Mouse (Mus musculus): ENCODE data around the gene Aldh4a1. TPM values are rescaled to one million over a fixed set of nuclear protein-coding genes. Genes with fewer than 3 reads are reported as not detected.

The Aldh4a1 gene
- polyA plus RNA-seq, 1 experiment, result 22.5 TPM

DNA sequence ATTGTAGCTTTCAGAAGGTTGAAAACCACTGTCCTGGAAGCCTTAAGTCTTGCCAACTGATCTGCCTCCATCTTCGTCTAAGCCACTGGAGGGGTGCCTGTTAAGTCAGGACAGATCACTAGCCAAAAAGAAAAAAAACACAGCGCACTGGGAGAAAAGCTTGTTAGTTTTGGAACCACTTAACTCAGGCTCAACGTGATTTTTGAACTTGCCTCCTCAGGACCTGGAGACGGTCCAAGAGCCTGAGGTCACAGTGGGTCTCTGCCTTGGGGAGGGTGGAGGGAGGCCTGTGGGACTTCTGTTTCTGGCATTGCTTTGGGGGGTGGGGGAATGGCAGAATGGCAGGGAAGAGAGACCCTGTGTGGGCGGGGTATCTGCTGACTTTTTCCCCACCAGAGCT is 8.5 kb downstream of the Aldh4a1 start:
- peaks cover 12% of the 10 kb centered on the region for H3K4me1 ChIP-seq (ENCODE audit: control insufficient read depth, insufficient read depth, low read length)
- TF ChIP-seq POLR2A (IDR thresholded peaks at IDR 0.05; ENCODE audit: borderline replicate concordance, insufficient read depth, low read length), result no peak
- TF ChIP-seq CTCF (IDR thresholded peaks at IDR 0.05; ENCODE audit: borderline replicate concordance, insufficient read depth, low read depth, low read length), result no peak
- H3K27ac ChIP-seq (ENCODE audit: insufficient read depth, low read length), result no peak overlapping the region
- WGBS, result 56% methylated on average over 5 of the region's 5 CpGs
- no peaks in the 10 kb centered on the region for H3K27me3 ChIP-seq (ENCODE audit: control insufficient read depth, insufficient read depth, low read length)
- no peak for DNase-seq
- no peak overlapping the region for H3K4me3 ChIP-seq (replicated peaks; ENCODE audit: insufficient read depth, low read depth, low read length)

DNA sequence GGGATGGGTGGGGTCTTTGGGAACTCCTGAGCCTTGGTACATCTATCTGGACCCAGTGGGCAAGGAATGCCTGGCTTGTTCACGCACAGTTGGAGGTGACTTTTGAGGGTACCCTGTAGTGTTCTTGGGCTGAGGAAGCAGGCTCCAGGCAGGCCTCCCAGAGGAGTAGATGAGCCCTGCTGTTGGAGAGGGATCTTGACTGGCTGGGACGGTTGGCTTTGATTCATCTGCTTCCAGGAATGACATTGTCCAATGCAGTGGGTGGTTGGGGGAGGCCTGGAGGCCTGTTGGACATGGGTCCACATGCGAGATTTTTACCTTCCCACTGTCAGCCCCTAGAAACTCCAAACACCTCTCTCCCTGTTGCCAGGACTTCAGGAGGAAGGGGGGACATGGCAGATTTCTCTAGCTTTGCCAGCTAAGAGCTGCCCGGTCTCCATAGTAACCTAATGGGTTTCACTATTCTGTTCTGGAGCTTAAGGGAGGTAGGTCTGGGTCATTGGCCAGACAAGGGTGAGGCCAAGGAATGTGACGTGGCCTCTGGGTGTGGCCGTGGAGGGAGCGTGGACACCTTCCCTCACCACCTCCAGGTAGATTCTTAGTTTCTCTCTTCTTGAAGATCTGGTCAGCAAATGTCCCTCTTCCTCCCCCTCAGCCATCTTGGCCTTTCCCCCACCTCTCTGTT is 9.0 kb downstream of the Aldh4a1 start:
- WGBS, result 76% methylated on average over 7 of the region's 7 CpGs
- DNase-seq, result no peak
- TF ChIP-seq CTCF (IDR thresholded peaks at IDR 0.05; ENCODE audit: borderline replicate concordance, insufficient read depth, low read depth, low read length), result no peak
- TF ChIP-seq POLR2A (IDR thresholded peaks at IDR 0.05; ENCODE audit: borderline replicate concordance, insufficient read depth, low read length), result no peak
- H3K27ac ChIP-seq (ENCODE audit: insufficient read depth, low read length), result no peak overlapping the region
- H3K27me3 ChIP-seq (ENCODE audit: control insufficient read depth, insufficient read depth, low read length), result no peaks in the 10 kb centered on the region
- H3K4me1 ChIP-seq (ENCODE audit: control insufficient read depth, insufficient read depth, low read length), result peaks cover 12% of the 10 kb centered on the region
- H3K4me3 ChIP-seq (replicated peaks; ENCODE audit: insufficient read depth, low read depth, low read length), result no peak overlapping the region

DNA sequence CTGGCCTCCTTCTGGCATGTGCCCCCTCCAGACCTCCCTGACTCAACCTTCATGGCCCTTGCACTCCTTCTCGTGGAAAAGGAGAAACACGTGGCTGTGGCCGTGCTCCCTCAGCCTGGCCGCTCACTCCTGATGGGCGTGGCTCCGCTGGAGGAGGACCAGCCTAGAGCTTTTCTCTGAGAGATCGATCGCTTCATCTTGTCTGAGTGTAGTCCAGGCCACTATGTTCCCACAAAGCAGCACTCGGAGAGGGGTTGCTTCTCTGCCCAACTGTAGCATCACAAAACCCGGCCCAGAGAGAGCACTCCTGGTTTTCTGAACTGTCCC is 9.6 kb downstream of the Aldh4a1 start:
- H3K4me1 ChIP-seq (ENCODE audit: control insufficient read depth, insufficient read depth, low read length), result peaks cover 12% of the 10 kb centered on the region

DNA sequence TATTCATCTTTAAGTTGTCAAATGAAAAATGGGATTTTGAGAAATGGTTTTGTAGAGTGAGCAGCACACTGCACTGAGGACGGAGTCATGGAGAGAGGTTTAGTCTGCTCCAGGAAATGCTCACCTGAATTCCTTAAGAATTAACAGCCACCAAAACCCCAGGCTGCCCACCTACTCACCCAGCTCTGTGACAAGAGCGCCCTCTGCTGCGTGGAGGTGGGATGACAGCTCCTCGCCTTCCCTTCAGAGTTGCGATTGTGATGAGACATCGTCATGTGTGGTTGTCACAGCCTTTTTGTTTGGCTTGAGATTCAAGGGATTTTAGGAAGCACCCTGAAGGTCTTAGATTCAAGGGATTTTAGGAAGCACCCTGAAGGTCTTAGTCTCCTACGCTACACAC is 13.7 kb downstream of the Aldh4a1 start:
- no peak overlapping the region for H3K4me3 ChIP-seq (replicated peaks; ENCODE audit: insufficient read depth, low read depth, low read length)
- 28% methylated on average over 7 of the region's 7 CpGs for WGBS
- TF ChIP-seq POLR2A (IDR thresholded peaks at IDR 0.05; ENCODE audit: borderline replicate concordance, insufficient read depth, low read length) (no peak), CTCF (IDR thresholded peaks at IDR 0.05; ENCODE audit: borderline replicate concordance, insufficient read depth, low read depth, low read length) (peak; percentile 99)
- peaks cover 7% of the 10 kb centered on the region; the same call in 1 of the 2 replicates for H3K4me1 ChIP-seq (ENCODE audit: control insufficient read depth, insufficient read depth, low read length)
- no peaks in the 10 kb centered on the region for H3K27me3 ChIP-seq (ENCODE audit: control insufficient read depth, insufficient read depth, low read length)
- H3K27ac ChIP-seq (ENCODE audit: insufficient read depth, low read length), result no peak overlapping the region
- DNase-seq, result peak; percentile 54 to 82

More for the DNA sequence above, 9.6 kb downstream of the Aldh4a1 start:
- Histone ChIP-seq H3K4me3 (replicated peaks; ENCODE audit: insufficient read depth, low read depth, low read length) (no peak overlapping the region), H3K27me3 (ENCODE audit: control insufficient read depth, insufficient read depth, low read length) (no peaks in the 10 kb centered on the region), H3K27ac (ENCODE audit: insufficient read depth, low read length) (no peak overlapping the region)
- TF ChIP-seq POLR2A (IDR thresholded peaks at IDR 0.05; ENCODE audit: borderline replicate concordance, insufficient read depth, low read length) (no peak), CTCF (IDR thresholded peaks at IDR 0.05; ENCODE audit: borderline replicate concordance, insufficient read depth, low read depth, low read length) (no peak)
- 69% methylated on average over 10 of the region's 10 CpGs for WGBS
- DNase-seq, result no peak

DNA sequence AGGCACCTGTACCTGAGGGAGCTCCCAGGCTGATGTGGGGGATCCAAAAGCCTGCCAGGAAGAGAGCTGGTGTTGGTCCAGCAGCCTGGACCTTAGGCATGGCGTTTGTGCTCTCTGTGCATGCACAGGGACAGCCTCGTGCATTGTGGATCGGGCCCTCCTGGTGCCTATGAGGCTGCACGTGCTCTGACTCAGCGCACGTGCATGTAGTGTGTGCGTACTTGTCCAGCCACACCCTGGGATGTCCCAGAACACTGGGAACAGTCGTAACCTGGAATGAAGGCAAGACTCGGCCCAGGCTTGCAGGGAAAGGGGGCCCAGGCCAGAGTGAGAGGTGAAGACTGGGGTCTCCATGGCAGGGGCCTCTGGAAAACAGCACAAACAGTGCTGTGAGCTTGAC is 15.2 kb downstream of the Aldh4a1 start:
- DNase-seq, result no peak
- 90% methylated on average over 9 of the region's 9 CpGs for WGBS
- TF ChIP-seq CTCF (IDR thresholded peaks at IDR 0.05; ENCODE audit: borderline replicate concordance, insufficient read depth, low read depth, low read length) (no peak), POLR2A (IDR thresholded peaks at IDR 0.05; ENCODE audit: borderline replicate concordance, insufficient read depth, low read length) (no peak)
- no peak overlapping the region for H3K4me3 ChIP-seq (replicated peaks; ENCODE audit: insufficient read depth, low read depth, low read length)
- H3K27ac ChIP-seq (ENCODE audit: insufficient read depth, low read length), result no peak overlapping the region
- no peaks in the 10 kb centered on the region for H3K27me3 ChIP-seq (ENCODE audit: control insufficient read depth, insufficient read depth, low read length)
- H3K4me1 ChIP-seq (ENCODE audit: control insufficient read depth, insufficient read depth, low read length), result peaks cover 7% of the 10 kb centered on the region; the same call in 1 of the 2 replicates

DNA sequence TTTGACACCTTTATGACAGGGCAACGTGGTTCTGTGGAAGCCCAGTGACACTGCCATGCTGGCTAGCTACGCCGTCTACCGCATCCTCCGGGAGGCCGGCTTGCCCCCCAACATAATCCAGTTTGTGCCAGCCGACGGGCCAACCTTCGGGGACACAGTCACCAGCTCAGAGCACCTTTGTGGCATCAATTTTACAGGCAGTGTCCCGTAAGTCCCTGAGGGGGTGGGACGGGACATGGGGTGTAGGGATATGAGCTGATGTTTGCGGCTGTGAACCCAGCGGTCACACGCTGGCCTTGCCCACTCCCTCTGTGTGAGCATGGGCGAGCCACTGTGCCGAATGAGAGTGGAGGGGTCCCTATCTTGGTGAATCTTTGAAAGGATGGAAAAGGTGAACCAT is 15.7 kb downstream of the Aldh4a1 start:
- H3K4me1 ChIP-seq (ENCODE audit: control insufficient read depth, insufficient read depth, low read length), result peaks cover 7% of the 10 kb centered on the region; the same call in 1 of the 2 replicates
- no peak overlapping the region for H3K4me3 ChIP-seq (replicated peaks; ENCODE audit: insufficient read depth, low read depth, low read length)
- TF ChIP-seq CTCF (IDR thresholded peaks at IDR 0.05; ENCODE audit: borderline replicate concordance, insufficient read depth, low read depth, low read length), result no peak
- no peak for TF ChIP-seq POLR2A (IDR thresholded peaks at IDR 0.05; ENCODE audit: borderline replicate concordance, insufficient read depth, low read length)
- H3K27ac ChIP-seq (ENCODE audit: insufficient read depth, low read length), result no peak overlapping the region
- DNase-seq, result no peak
- H3K27me3 ChIP-seq (ENCODE audit: control insufficient read depth, insufficient read depth, low read length), result no peaks in the 10 kb centered on the region
- 93% methylated on average over 16 of the region's 16 CpGs for WGBS

DNA sequence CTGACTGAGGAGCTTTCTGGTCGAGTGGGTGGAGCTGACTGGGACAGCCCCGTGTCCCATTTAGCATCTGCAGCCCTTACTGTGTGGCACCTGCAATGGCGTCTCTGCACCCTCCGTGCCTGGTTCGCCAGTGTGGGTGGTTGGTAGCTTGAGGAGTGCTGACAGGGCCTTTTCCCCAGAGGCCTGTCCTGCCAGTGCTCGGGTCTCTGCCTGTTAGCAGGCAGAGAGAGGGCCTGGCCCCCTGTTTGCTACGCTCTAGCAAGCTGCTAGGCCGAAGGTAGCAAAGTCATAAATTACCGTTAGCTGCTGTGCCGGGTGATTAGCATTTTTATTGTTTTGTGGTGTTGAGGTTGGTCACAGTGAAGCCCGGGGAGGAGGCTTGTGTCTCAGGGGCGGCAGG is 17.1 kb downstream of the Aldh4a1 start:
- TF ChIP-seq POLR2A (IDR thresholded peaks at IDR 0.05; ENCODE audit: borderline replicate concordance, insufficient read depth, low read length) (no peak), CTCF (IDR thresholded peaks at IDR 0.05; ENCODE audit: borderline replicate concordance, insufficient read depth, low read depth, low read length) (no peak)
- peaks cover 7% of the 10 kb centered on the region; the same call in 1 of the 2 replicates for H3K4me1 ChIP-seq (ENCODE audit: control insufficient read depth, insufficient read depth, low read length)
- H3K4me3 ChIP-seq (replicated peaks; ENCODE audit: insufficient read depth, low read depth, low read length), result no peak overlapping the region
- H3K27ac ChIP-seq (ENCODE audit: insufficient read depth, low read length), result no peak overlapping the region
- H3K27me3 ChIP-seq (ENCODE audit: control insufficient read depth, insufficient read depth, low read length), result no peaks in the 10 kb centered on the region
- DNase-seq, result no peak
- WGBS, result 72% methylated on average over 12 of the region's 12 CpGs

DNA sequence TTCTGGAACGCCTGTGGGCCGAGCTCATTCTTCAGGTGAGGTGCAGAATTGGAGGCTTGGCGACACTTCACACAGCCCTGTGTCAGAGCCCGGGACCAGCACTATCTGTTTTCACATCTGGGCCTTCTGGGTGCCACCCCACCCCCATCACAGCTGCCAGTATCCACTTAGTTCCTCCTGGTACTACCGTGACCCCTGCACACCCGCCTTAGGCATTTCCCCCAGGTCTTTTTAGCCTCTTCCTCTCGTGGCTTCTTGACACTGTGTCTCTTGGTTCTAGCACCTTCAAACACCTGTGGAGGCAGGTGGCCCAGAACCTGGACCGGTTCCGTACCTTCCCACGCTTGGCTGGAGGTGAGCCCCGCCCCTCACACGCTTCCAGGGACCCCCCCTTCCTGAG is 17.7 kb downstream of the Aldh4a1 start:
- TF ChIP-seq CTCF (IDR thresholded peaks at IDR 0.05; ENCODE audit: borderline replicate concordance, insufficient read depth, low read depth, low read length) (no peak), POLR2A (IDR thresholded peaks at IDR 0.05; ENCODE audit: borderline replicate concordance, insufficient read depth, low read length) (no peak)
- no peaks in the 10 kb centered on the region for H3K27me3 ChIP-seq (ENCODE audit: control insufficient read depth, insufficient read depth, low read length)
- 88% methylated on average over 12 of the region's 12 CpGs for WGBS
- H3K4me1 ChIP-seq (ENCODE audit: control insufficient read depth, insufficient read depth, low read length), result peaks cover 6% of the 10 kb centered on the region; the same call in 1 of the 2 replicates
- no peak for DNase-seq
- no peak overlapping the region for H3K4me3 ChIP-seq (replicated peaks; ENCODE audit: insufficient read depth, low read depth, low read length)
- H3K27ac ChIP-seq (ENCODE audit: insufficient read depth, low read length), result no peak overlapping the region
